Mouse (Mus musculus) lung, postnatal 14 days (tissue): ENCODE results near the gene Plekha7.

Source experiments
- DNase-seq: peaks from one replicate; pipeline ENCODE4 v3.0.0; 2021

The Plekha7 gene

DNA sequence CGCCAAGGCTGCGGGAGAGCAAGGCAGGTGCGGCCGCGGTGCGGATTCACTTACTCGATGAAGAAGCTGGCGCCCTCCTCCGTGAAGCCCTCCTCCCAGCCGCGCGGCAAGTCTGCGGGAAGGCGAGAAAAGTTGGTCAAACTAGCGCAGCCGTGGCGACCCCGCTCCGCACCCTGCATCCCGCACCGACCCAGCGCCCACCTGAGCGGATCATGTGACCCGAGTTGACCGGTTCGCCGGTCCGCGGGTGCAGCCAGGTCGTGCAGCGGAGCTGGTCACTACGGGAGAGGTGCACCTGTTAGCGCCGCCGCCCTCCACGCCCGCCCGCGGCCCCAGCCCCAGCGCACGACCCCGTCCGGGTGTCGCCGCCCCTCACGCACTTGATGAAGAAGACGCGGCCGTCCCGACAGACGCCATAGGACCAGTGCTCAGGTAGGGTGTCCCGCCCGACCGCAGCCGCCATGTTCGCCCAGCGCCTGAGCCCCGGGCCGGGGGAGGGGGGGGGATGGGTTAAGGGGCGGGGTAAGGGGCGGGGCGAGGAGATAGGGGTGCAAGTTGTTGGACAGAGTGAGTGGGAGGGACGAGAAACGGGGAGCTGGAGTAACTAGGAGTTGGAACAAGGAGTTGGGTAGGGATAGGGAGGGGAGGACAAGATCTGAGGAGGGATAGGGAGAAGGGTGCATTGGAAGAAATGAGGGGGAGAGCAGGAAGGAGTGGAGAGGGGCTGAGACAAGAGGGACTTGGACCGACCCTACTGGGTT, at the start of gene Plekha7:
Plekha7 (minus strand) TSS at position 506 of the 761 bp plus-strand sequence.
- peak; percentile 37 for DNase-seq

GRCm38 (mm10) chr7:116336226-116336625, 28.1 kb upstream of the Plekha7 start:
- DNase-seq: peak; percentile 76

DNA sequence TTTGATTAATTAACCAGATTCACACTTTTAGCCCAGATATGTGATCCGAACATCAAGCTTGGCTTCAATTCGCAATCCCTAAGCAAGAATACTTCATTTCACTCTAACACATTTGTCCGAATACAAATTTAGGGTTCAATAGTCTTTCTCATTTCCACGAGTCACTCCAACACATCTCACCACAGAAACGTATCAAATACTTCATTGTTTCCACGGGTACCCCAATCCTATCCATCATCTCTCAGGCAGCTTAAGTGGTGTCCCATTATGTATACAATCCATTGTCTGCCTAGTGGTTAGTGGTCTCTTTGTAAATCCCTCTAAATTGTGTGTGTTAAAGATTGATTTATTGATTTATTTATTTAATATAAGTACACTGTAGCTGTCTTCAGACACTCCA, 27.0 kb upstream of the Plekha7 start:
- no peak for DNase-seq

- no peak for DNase-seq
Measured at GRCm38 (mm10) chr7:116334669-116335038, 26.5 kb upstream of the Plekha7 start.

DNA sequence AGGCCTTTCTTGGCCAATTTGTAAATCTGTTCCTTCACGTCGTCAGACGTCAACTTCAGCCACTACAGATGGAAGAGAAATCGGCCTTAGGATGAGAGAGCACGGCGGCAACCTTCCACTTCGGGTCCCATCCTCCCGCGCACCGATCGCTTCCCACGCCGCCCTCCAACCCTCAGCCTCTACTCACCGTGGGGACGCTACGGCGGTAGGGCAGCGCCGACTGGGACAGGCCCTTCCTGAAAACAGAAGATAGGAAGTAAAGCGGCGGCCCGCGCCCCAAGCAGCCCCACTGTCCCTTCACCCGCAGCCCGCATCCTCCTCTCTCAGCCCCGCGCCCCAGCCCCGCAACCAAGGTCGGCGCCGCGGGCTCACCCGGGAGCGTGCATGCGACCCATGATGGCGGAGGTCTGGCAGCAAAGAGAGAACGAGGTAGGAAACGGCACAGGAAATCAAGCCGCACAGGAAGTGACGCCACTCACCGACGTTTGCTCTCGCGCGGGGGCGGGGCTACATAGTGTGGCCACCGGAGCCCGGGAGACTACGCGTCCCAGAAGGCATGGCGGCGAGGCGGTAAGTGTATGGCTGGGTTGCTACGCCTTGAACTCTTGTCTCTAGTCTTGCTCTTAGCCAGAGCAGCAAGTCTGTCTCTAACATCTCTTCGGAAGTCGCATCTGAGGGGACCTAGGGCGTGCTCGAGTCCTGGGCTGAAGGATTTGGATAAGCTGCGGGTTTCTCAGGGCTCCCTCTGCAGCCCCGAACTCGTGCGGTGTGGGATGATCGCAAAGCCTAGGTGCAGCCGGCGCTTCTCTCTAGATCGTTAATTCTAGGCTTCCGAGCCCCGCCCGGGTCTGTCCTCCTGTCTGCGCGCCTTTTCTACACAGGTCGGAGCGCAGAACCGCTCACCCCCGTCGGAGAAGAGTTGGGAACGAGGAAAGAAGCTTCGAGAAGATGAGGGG, 25.8 kb upstream of the Plekha7 start, which contains the start of gene Rps13:
Rps13 (minus strand) TSS at position 483 of the 956 bp plus-strand sequence.
- DNase-seq: peak; percentile 98

DNA sequence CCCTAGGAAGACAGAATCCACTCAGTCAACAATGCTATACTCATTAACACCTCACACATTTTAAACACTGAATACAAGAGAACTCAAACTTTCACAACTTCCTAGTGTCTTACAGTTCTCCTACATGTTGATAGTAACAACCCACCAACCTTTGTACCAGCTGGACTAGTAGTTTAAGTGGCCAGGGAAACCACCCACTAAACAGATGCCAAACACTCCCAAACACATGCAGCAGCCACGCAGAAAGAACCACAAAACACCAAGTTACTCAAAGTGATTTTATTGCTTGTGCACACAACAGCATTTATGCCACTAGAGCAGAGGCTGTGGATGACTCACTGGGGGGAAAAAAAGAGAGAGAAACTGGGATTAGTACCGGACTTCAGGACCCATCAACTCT, 23.1 kb upstream of the Plekha7 start:
- no peak for DNase-seq

DNA sequence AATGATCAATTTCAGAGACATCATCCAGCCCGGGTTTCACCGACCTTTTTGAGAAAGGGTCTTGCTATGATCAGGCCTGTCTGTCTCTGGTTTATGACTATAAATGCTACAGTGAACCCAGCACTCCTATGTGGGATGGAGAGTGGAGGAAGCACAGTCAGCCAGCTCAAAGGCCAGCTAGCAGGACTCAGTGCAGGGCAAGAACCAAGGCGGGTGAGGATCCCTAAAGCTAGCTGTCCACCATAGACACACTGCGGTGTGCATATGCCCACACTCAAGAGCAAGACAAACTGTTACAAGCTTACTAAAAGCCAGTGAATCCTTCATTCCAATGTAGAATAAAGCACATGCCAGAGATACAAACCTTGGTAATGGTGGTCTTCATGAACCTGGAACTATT, 21.7 kb upstream of the Plekha7 start:
- no peak for DNase-seq

DNA sequence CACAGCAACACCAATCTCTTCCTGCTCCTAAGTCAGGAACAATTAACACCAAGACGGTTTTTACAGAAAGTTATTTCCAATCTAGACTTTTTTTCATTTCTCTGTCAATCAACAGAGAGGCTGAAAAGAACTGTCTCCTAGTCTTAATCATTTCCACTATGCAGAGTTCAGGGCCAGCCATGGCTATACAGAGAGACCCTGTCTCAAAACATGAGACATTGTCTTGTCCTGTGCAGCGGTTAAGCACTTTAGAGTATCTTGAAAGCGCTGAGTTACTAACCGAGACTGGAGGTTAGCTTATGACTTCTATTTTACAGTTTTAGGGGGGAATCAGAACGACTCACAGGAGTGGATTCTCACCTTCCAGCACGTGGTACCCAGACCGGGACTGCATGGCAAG, 20.6 kb upstream of the Plekha7 start:
- no peak for DNase-seq

DNA sequence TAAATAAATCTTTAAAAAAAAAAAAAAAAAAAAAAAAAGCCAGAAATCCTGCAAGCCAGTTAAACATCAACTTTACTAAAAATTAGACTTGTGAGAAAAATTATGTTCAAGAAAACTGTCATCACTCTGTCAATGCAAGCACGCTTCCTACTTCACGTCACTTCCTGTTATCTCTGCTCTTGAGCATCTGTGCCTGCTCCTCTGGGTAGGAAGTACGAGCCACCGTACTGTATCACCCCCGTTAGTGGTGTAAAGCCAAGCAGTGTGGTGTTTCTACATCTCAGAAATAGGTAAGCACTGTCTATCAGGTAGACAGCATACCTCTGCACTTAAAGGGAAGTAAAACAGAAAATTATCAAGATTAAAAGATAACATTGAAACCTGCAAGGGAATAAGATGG, 19.7 kb upstream of the Plekha7 start:
- no peak for DNase-seq

- DNase-seq: peak; percentile 78
Measured at GRCm38 (mm10) chr7:116323331-116323964, 15.3 kb upstream of the Plekha7 start.

- DNase-seq: peak; percentile 37
Measured at GRCm38 (mm10) chr7:116309456-116309855, 1.3 kb upstream of the Plekha7 start.

DNA sequence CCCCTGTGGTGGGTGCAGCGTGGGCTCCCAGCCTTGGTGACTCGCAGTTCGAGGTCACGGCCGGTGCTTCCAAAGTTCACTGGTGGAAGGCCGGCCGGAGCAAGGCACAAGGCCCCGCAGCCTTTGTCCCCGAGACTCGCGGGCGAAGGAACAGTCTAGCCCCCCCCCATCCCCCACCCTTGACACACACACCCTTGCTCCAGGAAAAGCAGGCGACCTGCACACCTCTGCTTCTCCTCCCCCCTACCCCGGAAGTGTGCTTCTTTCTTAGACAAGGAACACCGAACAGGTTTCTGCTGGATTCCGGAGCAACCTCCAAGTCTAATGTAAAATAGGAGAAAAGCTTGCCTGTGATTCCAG, 436 bp upstream of the Plekha7 start:
- DNase-seq: no peak

GRCm38 (mm10) chr7:116307099-116307870, 891 bp downstream of the Plekha7 start:
- DNase-seq: peak; percentile 68

DNA sequence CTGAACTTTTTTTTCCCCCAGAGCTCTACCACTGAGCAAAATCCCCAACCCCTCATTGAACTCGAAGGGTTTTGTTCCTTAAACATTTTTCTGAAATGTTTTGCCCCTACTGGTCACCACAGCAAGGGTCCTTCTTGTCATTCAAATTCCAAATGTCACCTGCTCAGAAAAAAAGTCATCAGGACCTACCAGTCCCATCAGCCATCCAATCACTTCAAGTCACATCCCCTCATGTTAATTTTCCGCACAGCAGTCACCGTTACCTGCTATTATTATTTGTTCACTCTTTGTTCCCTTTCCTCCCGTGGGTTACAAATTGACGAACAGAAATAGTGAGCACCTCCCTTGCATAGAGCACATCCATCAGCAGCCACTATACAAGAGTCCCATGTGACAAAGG, 1.6 kb downstream of the Plekha7 start:
- DNase-seq: no peak

GRCm38 (mm10) chr7:116301661-116302311, 6.4 kb downstream of the Plekha7 start:
- no peak for DNase-seq

GRCm38 (mm10) chr7:116301144-116301543, 7.0 kb downstream of the Plekha7 start:
- DNase-seq: no peak

DNA sequence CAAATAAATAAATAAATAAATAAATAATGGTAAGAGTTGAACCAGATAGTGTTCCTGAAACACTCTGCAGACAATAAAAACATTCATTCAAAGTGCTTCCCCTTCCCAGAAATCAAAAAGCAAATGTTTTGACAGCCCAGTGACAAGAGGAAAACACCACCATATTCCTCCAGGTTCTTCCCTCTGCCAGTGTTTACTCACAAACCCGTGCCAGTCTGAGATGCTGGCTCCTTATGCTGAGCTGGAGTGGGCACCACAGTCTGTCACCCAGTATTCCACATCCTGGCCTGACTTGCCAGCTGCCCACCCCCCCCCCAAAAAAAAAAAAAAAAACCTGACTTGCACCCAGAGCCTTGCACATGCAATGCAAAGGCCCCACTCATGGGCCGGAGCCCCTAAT, 9.3 kb downstream of the Plekha7 start:
- DNase-seq: no peak

DNA sequence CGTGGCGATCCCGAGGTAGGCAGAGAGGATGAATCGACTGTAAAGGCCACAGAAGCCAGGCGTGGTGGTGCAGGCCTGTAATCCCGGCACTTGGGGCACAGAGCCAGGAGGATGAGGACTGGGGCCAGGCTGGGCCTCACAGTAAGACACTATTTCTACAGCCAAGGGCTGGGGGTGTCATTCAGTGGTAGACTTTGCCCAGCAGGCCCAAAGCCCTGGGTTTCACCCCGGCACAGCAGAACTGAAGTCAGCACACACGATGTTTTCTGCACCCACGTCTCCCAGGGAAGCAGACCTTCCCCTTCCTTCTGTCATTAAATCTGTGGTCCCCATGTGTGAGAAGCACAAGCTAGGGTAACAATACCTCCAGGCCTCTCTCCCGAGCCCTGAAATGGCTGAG, 9.8 kb downstream of the Plekha7 start:
- DNase-seq: no peak

- DNase-seq: no peak
Measured at GRCm38 (mm10) chr7:116294961-116295360, 13.2 kb downstream of the Plekha7 start.

- no peak for DNase-seq
Measured at GRCm38 (mm10) chr7:116292377-116292776, 15.8 kb downstream of the Plekha7 start.

DNA sequence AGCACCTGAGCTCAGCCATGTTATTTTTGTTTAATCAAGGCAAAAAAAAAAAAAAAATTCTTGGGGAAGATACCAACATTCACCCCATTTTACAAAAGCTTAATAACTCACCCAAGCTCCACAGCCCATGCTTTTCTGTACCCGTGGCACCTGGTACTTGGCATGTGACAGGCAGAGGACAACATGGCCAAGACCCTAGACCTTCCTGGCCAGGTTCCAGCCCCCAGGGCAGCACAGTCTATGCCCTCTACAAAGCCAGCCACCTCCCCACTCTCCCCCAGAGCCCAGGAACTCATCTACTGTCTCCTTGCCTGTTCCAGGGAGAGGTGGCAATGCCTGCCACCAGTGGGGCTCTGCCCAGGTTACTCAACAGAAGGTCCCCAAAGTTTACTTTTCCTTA, 17.6 kb downstream of the Plekha7 start:
- no peak for DNase-seq

- DNase-seq: no peak
Measured at GRCm38 (mm10) chr7:116288996-116289395, 19.2 kb downstream of the Plekha7 start.
